Mouse (Mus musculus): ENCODE measurements around the gene Sim1.

DNA sequence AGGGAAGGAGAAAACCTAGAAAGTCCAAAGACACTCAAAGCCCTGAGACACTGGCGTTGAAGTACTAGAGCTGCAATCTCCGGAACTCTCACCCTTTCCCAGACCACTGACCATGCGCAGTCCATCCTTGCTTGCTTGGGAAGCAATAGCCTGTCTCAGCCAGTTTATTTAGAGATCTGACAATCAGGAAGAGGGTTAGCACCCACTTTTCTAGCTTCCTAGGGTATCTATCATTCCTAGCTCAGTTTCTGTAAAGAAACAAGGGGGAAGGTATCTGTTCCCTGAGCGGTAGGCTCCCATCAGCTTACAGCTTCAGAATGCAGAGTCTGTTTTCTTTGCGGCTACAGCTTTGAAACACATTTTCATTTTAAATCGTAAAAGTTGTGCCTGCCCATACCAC is 3.9 kb upstream of the Sim1 start:
- no peak for TF ChIP-seq CTCF (IDR thresholded peaks at IDR 0.05; ENCODE audit: control insufficient read depth, insufficient read depth, low read length)
- no peak for TF ChIP-seq POLR2A (IDR thresholded peaks at IDR 0.05; ENCODE audit: borderline replicate concordance, control insufficient read depth, low read depth, low read length)

Data from bone marrow, adult 2 months (tissue).